Mouse (Mus musculus) thymus, adult 2 months (tissue): ENCODE data around the gene Smoc2. TPM values are rescaled to one million over a fixed set of nuclear protein-coding genes. Genes with fewer than 3 reads are reported as not detected.

Experiments used
- DNase-seq: peaks from one replicate; pipeline ENCODE4 v3.0.0; 2021
- H3K27ac ChIP-seq: fragments of 200-500 bp; 2 replicates; pipeline ENCODE4 v1.5.1; 2012; ENCODE audit warnings: low read length, control low read depth; ENCODE audit not compliant: control insufficient read depth, insufficient read depth
- H3K27me3 ChIP-seq: fragments of 200-500 bp; 2 replicates; pipeline ENCODE4 v1.6.1; 2012; ENCODE audit warnings: mild to moderate bottlenecking, low read length, moderate library complexity, mixed read lengths; ENCODE audit not compliant: control insufficient read depth, insufficient read depth
- H3K36me3 ChIP-seq: fragments of 200-500 bp; 2 replicates; pipeline ENCODE4 v1.6.1; 2012; ENCODE audit warnings: mild to moderate bottlenecking, low read length, moderate library complexity; ENCODE audit not compliant: control insufficient read depth, insufficient read depth
- H3K4me1 ChIP-seq: fragments of 200-500 bp; replicated peaks from 2 replicates; pipeline ENCODE4 v1.6.1; 2012; ENCODE audit warnings: low read length; ENCODE audit not compliant: control insufficient read depth, insufficient read depth
- H3K4me3 ChIP-seq: fragments of 200-500 bp; 2 replicates; pipeline ENCODE4 v1.5.1; 2012; ENCODE audit warnings: mild to moderate bottlenecking, low read length, control low read depth, moderate library complexity; ENCODE audit not compliant: control insufficient read depth, insufficient read depth
- CTCF ChIP-seq: fragments of 200-500 bp; IDR thresholded peaks from 2 replicates; pipeline ENCODE4 v1.5.1; 2012; ENCODE audit warnings: mild to moderate bottlenecking, control low read depth, low read length, moderate library complexity, borderline replicate concordance; ENCODE audit not compliant: control insufficient read depth, poor library complexity, insufficient read depth; ENCODE audit errors: extremely low read depth
- POLR2A ChIP-seq: fragments of 200-500 bp; IDR thresholded peaks from 2 replicates; pipeline ENCODE4 v1.6.1; 2012; ENCODE audit warnings: mild to moderate bottlenecking, low read length, control low read depth, moderate library complexity; ENCODE audit not compliant: control insufficient read depth, poor library complexity, insufficient read depth; ENCODE audit errors: extremely low read depth
- WGBS: fragments of 180-500 bp; shearing (Covaris S2); methylation state at CpG from one replicate; pipeline ENCODE4 v1.1.7; 2018; 5-methylcytosine and 5-hydroxymethylcytosine counted together
- polyA plus RNA-seq: library from polyadenylated mRNA; depleted of rRNA; stranded (reverse); fragments of >200 nt; gene quantifications from 2 replicates; pipeline ENCODE4 v1.2.3, GENCODE M21; 2012

Smoc2 gene
- polyA plus RNA-seq, 1 experiment = 17.8 TPM

DNA sequence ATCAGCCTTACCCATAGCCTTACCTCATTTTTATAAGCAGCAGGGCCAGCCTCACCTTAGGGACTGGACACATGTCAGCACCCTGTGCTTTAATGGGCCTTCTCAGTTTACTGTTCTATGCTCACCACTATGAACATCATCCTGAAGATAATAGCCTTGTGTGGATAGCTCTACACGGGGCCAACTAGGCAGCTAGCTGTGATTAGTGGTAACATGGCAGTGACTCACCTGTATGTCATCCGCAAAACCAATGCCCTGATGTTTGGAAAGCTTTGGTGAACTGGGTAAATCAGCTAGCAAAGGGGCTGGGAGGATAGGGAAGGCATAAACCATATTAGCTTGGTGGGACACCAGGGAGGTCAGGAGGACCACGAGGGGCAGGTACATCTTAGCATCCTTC lies 100.7 kb downstream of the Smoc2 start:
- H3K4me3 ChIP-seq = no peak overlapping the region
- H3K4me1 ChIP-seq = no peaks in the 10 kb centered on the region
- DNase-seq = no peak
- H3K27me3 ChIP-seq = no peaks in the 10 kb centered on the region
- no peak overlapping the region for H3K27ac ChIP-seq
- WGBS = 89% methylated on average over 3 of the region's 3 CpGs
- TF ChIP-seq CTCF (no peak), POLR2A (no peak)
- no peaks in the 10 kb centered on the region for H3K36me3 ChIP-seq

DNA sequence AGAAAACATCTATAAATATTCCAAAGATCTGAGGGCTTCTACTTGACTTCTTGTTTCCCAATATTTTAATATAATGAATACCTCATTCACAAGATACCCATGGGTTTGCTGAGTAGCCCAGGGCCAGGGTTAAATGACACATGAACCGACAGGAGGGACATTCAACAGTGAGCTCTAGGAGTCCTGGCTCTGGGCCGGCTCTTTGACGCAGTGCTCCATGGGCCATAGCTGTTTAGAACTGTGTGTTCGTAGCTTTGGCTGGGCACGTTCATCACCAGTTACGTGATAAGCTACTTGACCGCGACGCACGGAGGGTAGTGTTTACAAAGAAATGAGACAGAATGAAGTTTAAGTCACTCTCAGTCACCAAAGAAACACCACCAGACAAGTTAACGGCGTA lies 101.2 kb downstream of the Smoc2 start:
- DNase-seq = no peak
- Histone ChIP-seq H3K27me3 (no peaks in the 10 kb centered on the region), H3K36me3 (no peaks in the 10 kb centered on the region), H3K27ac (no peak overlapping the region), H3K4me1 (no peaks in the 10 kb centered on the region), H3K4me3 (no peak overlapping the region)
- TF ChIP-seq POLR2A = no peak
- no peak for TF ChIP-seq CTCF
- WGBS = 92% methylated on average over 12 of the region's 12 CpGs

DNA sequence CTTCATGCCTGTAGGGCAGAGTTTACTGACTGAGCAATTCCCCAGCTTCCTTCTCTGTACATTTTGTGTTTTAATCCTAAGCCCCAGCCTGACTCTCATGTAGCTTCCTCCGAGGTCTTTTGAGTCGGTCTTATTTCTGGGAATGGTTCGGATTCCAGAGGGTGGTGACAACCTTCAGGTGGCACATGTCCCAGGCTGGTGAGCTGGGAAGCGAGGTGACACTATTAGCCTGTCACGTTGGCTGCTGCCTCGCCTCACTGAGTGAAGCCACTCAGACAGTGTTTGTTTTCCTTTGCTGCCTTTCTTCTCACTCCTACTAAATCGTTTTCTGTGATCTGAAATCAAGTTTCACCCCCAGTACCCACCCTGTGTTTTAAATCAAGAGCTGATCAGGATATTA lies 102.2 kb downstream of the Smoc2 start:
- TF ChIP-seq CTCF (no peak), POLR2A (no peak)
- Histone ChIP-seq H3K27me3 (no peaks in the 10 kb centered on the region), H3K4me1 (no peaks in the 10 kb centered on the region), H3K36me3 (no peaks in the 10 kb centered on the region), H3K4me3 (no peak overlapping the region), H3K27ac (no peak overlapping the region)
- 62% methylated on average over 7 of the region's 7 CpGs for WGBS
- no peak for DNase-seq

DNA sequence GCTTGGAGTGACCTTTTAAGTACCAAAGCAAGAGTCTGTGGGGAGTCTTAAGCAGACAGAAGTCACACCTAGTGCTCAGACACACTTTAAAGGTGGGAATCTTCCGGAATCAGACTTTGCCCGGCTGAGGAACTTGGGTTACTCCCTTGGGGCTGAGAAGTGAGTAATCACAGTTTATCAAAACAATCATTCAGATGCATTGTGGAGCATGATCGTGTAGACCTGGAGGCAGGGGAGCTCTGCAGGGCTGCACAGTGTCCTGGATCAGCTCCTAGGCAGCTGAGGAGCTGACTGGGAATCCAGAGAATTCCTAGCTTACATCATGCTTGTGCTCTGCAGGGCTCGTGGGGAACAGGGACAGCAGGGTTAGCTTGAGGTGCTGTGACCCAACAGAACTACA lies 104.7 kb downstream of the Smoc2 start:
- WGBS = 91% methylated on average over 4 of the region's 4 CpGs
- no peak for TF ChIP-seq POLR2A
- TF ChIP-seq CTCF = no peak
- H3K27me3 ChIP-seq = no peaks in the 10 kb centered on the region
- H3K36me3 ChIP-seq = no peaks in the 10 kb centered on the region
- H3K4me1 ChIP-seq = no peaks in the 10 kb centered on the region
- DNase-seq = no peak
- H3K4me3 ChIP-seq = no peak overlapping the region
- no peak overlapping the region for H3K27ac ChIP-seq

DNA sequence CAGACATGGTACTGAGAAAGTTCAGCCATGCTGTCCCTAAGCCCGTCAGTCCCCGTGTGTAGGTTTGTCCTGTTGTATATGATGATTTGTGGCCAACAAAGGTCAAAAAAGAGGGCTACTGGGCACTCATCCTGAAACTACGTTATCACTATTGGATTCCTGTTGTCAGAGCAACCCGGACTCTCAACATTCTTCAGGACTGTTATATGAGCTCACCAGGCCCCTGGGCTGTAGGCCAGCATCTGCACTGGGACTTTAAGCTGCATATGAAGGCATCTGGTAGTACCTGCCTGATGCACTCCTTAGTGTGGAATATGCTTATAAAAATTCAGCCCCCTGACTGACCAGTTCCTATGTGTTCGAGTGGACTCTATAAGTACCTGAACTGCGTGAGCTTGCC lies 105.7 kb downstream of the Smoc2 start:
- H3K27me3 ChIP-seq = no peaks in the 10 kb centered on the region
- H3K4me1 ChIP-seq = no peaks in the 10 kb centered on the region
- H3K4me3 ChIP-seq = no peak overlapping the region
- DNase-seq = no peak
- TF ChIP-seq CTCF (no peak), POLR2A (no peak)
- no peaks in the 10 kb centered on the region for H3K36me3 ChIP-seq
- WGBS = 90% methylated on average over 6 of the region's 6 CpGs
- no peak overlapping the region for H3K27ac ChIP-seq

DNA sequence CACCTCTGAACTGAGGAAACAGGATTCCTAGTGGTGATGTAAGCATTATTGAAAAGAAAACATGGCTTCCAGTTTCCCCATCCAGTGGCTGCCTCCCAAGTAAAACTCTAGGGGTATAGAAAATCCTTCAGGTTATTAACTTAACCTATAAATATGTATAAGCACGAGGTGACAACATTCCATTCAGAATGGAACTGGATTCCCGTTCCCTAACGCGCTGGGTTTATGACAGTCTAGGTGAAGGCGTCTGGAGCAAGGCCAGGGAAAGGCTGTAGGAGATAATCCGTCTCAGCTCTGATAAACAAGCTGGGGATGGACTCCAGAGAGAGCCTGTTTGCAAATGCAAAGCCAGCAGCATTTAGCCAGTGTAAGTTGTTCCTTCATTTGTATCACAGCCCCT lies 108.0 kb downstream of the Smoc2 start:
- no peaks in the 10 kb centered on the region for H3K27me3 ChIP-seq
- 67% methylated on average over 6 of the region's 6 CpGs for WGBS
- H3K27ac ChIP-seq = no peak overlapping the region
- TF ChIP-seq CTCF = no peak
- no peak for TF ChIP-seq POLR2A
- H3K4me3 ChIP-seq = no peak overlapping the region
- no peak for DNase-seq
- H3K4me1 ChIP-seq = no peaks in the 10 kb centered on the region
- H3K36me3 ChIP-seq = no peaks in the 10 kb centered on the region

DNA sequence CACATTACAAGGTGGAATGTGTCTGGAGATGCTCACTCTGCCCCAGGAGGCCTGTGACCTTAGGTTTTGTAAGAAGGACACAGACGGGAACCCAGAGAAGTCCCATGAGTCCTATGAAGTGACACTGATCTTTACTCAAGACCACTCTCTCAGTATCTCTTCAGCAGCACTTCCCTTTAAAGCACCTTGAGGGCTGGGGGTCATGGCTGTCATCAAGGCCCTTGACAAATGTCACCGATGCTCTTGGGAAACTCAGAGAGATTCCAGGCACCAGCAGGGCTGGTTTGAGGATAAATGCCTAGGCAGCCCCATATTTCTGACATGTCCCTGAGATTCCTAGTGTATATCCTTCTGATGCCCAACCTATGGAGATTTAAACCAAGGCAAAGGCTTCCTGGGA lies 113.1 kb downstream of the Smoc2 start:
- no peak for DNase-seq
- Histone ChIP-seq H3K4me3 (no peak overlapping the region), H3K4me1 (no peaks in the 10 kb centered on the region), H3K36me3 (no peaks in the 10 kb centered on the region), H3K27me3 (no peaks in the 10 kb centered on the region), H3K27ac (no peak overlapping the region)
- TF ChIP-seq POLR2A (no peak), CTCF (no peak)
- WGBS = 82% methylated on average over 2 of the region's 2 CpGs

DNA sequence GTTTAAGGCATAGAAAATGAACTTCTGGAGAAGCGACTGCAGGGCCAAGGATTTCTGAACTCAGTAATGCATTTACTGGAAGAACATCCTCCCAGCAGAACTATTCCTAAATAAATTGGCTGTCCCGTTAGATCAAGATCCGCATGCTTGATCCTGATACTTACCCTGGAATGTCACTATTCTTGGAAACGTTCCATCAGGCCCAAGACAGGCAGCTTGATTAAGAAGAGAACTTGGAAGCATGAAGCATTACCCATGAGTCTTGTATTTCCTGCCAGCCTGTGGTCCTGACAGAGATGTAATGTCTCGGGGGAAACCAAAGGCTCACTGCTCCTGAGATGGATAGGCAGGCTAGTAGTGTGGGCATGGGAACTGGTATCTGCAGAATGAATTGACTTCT lies 115.6 kb downstream of the Smoc2 start:
- TF ChIP-seq POLR2A (no peak), CTCF (no peak)
- 84% methylated on average over 5 of the region's 5 CpGs for WGBS
- Histone ChIP-seq H3K4me1 (no peaks in the 10 kb centered on the region), H3K4me3 (no peak overlapping the region), H3K36me3 (no peaks in the 10 kb centered on the region), H3K27me3 (no peaks in the 10 kb centered on the region), H3K27ac (no peak overlapping the region)
- DNase-seq = no peak
